Mouse (Mus musculus) effector memory CD4-positive, alpha-beta T cell, adult 7 months (primary cell): Measurements from ENCODE around the gene Atp2c1. TPM values are rescaled to one million over a fixed set of nuclear protein-coding genes. Genes with fewer than 3 reads are reported as not detected.

Experiments used
- polyA plus RNA-seq: library from polyadenylated mRNA; unstranded; fragments of 100-300 nt; shearing (Covaris generic); gene quantifications from one replicate; pipeline ENCODE4 v1.2.1, GENCODE M21; 2017

Atp2c1 gene
- 92.0 TPM for polyA plus RNA-seq

GRCm38 (mm10) chr9:105527219-105527618, at the start of gene Atp2c1:
Atp2c1 (minus strand) TSS chr9:105527319.

GRCm38 (mm10) chr9:105395218-105395627, 131.9 kb downstream of the Atp2c1 start, which contains the start of the genes Aste1 and Nek11:
Aste1 (plus strand) TSS chr9:105395392.
Nek11 (minus strand) TSS chr9:105395524.

Other genes with a start within 250 kb of the Atp2c1 start
- 34.3 TPM for gene Aste1, start 131.9 kb downstream of the Atp2c1 start, polyA plus RNA-seq
- gene Nek11, start 131.8 kb downstream of the Atp2c1 start, polyA plus RNA-seq = 0.84 TPM
- gene Pik3r4, start 115.7 kb upstream of the Atp2c1 start, polyA plus RNA-seq = 26.8 TPM